Mouse (Mus musculus) C2C12 (cell line): ENCODE data around the gene Amigo1.

Experiments
- CEBPB ChIP-seq: IDR thresholded peaks from one replicate; pipeline ENCODE4 v1.6.1; 2011; ENCODE audit warnings: low read depth, mild to moderate bottlenecking, control low read depth, moderate library complexity
- CTCF ChIP-seq: IDR thresholded peaks from one replicate; pipeline ENCODE4 v1.5.1; 2011; ENCODE audit not compliant: control insufficient read depth, insufficient read depth, insufficient read length
- MYOG ChIP-seq: IDR thresholded peaks from one replicate; pipeline ENCODE4 v1.6.1; 2011; ENCODE audit not compliant: control insufficient read depth, insufficient read length; ENCODE audit errors: extremely low read depth

GRCm38 (mm10) chr3:108226558-108227350 is 40.6 kb downstream of the Amigo1 start, which contains the start of gene Sypl2:
- TF ChIP-seq CTCF (no peak), CEBPB (no peak), MYOG (no peak)
